Mouse (Mus musculus) lung, embryonic 14.5 days (tissue): Measurements from ENCODE around the gene Hao2. TPM values are rescaled to one million over a fixed set of nuclear protein-coding genes. Genes with fewer than 3 reads are reported as not detected.

Experiments used
- ATAC-seq: fragments of 200-750 bp; cut with Nextera tagmentation; 2 replicates; pipeline ENCODE4 v1.8.0; 2017; ENCODE audit warnings: mild to moderate bottlenecking, moderate TSS enrichment, moderate library complexity; ENCODE audit not compliant: insufficient read depth
- DNase-seq: peaks from one replicate; pipeline ENCODE4 v3.0.0-alpha.2; 2015
- H3K27ac ChIP-seq: fragments of 300-500 bp; sonication (generic); 2 replicates; pipeline ENCODE4 v1.5.1; 2014; ENCODE audit warnings: low read depth, mild to moderate bottlenecking, moderate library complexity
- H3K27me3 ChIP-seq: fragments of 300-500 bp; sonication (generic); 2 replicates; pipeline ENCODE4 v1.6.1; 2014; ENCODE audit warnings: low read length, control low read depth; ENCODE audit not compliant: insufficient read depth
- H3K36me3 ChIP-seq: fragments of 300-500 bp; sonication (generic); 2 replicates; pipeline ENCODE4 v1.6.1; 2014; ENCODE audit warnings: control low read depth; ENCODE audit not compliant: insufficient read depth
- H3K4me1 ChIP-seq: fragments of 300-500 bp; sonication (generic); 2 replicates; pipeline ENCODE4 v1.6.1; 2014; ENCODE audit warnings: antibody characterized with exemption, control low read depth; ENCODE audit not compliant: insufficient read depth
- H3K4me2 ChIP-seq: fragments of 300-500 bp; sonication (generic); 2 replicates; pipeline ENCODE4 v1.6.1; 2014; ENCODE audit warnings: mild to moderate bottlenecking
- H3K4me3 ChIP-seq: fragments of 300-500 bp; sonication (generic); 2 replicates; pipeline ENCODE4 v1.5.1; 2014; ENCODE audit warnings: low read depth, low read length
- H3K9ac ChIP-seq: fragments of 300-500 bp; sonication (generic); 2 replicates; pipeline ENCODE4 v1.6.1; 2014
- H3K9me3 ChIP-seq: fragments of 300-500 bp; sonication (generic); 2 replicates; pipeline ENCODE4 v1.6.1; 2016; ENCODE audit warnings: low read depth, low read length, control low read depth
- CTCF ChIP-seq: IDR thresholded peaks from 2 replicates; pipeline ENCODE4 v1.5.1; 2016; ENCODE audit warnings: antibody characterized with exemption, low read depth
- WGBS: fragments of 180-500 bp; shearing (Covaris S2); extraction: QIAGEN DNeasy Blood & Tissue Kit; methylation state at CpG from one replicate; pipeline ENCODE4 v1.1.7; 2014; 5-methylcytosine and 5-hydroxymethylcytosine counted together
- polyA plus RNA-seq: library from polyadenylated mRNA; unstranded; fragments of >200 nt; fragmentation: Nextera tagmentation; extraction: Ambion mirVana; gene quantifications from 2 replicates; pipeline ENCODE4 v1.2.1, GENCODE M21; 2014

Hao2 gene
- polyA plus RNA-seq, 1 experiment from 2014 or later: not detected

GRCm38 (mm10) chr3:98858051-98858450 lies 35.0 kb downstream of the Hao2 start:
- no peak for TF ChIP-seq CTCF
- DNase-seq (no peak), ATAC-seq (no peak)
- Histone ChIP-seq H3K4me1 (no peaks in the 10 kb centered on the region), H3K36me3 (no peaks in the 10 kb centered on the region), H3K27ac (no peak overlapping the region), H3K9me3 (no peaks in the 10 kb centered on the region), H3K4me2 (no peak overlapping the region), H3K4me3 (no peak overlapping the region), H3K9ac (no peak overlapping the region), H3K27me3 (no peaks in the 10 kb centered on the region)
- 44% methylated on average over 2 of the region's 2 CpGs for WGBS

- 29% methylated on average over 1 of the region's 1 CpGs for WGBS
- H3K9ac ChIP-seq: no peak overlapping the region
- no peaks in the 10 kb centered on the region for H3K9me3 ChIP-seq
- no peak overlapping the region for H3K4me3 ChIP-seq
- no peaks in the 10 kb centered on the region for H3K4me1 ChIP-seq
- no peak overlapping the region for H3K4me2 ChIP-seq
- H3K27me3 ChIP-seq: no peaks in the 10 kb centered on the region
- no peak for DNase-seq
- no peak for TF ChIP-seq CTCF
- no peak for ATAC-seq
- no peaks in the 10 kb centered on the region for H3K36me3 ChIP-seq
- no peak overlapping the region for H3K27ac ChIP-seq
These were observed 36.1 kb downstream of the Hao2 start for GRCm38 (mm10) chr3:98856892-98857291.

DNA sequence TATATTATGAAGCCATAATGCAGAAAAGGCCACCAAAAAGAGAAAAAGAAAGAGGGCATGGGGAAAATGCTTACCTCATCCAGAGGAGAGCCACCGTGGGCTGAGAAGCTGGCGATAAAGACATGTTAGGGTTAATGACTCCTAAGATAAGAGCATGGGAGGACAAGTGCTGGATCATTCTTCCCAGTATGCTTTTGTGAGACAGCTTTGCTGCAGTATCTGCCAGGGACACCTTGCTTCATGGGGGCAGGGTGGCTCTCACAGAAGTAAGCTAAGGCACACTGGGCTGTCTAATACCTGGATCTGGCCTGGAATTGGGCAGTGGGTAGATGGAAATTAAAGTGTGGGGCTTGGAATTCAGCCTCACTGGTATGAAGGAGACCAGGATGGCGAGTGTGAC lies 37.9 kb downstream of the Hao2 start:
- no peak overlapping the region for H3K27ac ChIP-seq
- 55% methylated on average over 3 of the region's 3 CpGs for WGBS
- H3K4me2 ChIP-seq: no peak overlapping the region
- H3K4me1 ChIP-seq: no peaks in the 10 kb centered on the region
- H3K4me3 ChIP-seq: no peak overlapping the region
- DNase-seq (no peak), ATAC-seq (peak; percentile 41; the same call in 1 of the 2 replicates)
- TF ChIP-seq CTCF: no peak
- no peaks in the 10 kb centered on the region for H3K36me3 ChIP-seq
- no peaks in the 10 kb centered on the region for H3K27me3 ChIP-seq
- H3K9ac ChIP-seq: no peak overlapping the region
- no peaks in the 10 kb centered on the region for H3K9me3 ChIP-seq

GRCm38 (mm10) chr3:98853685-98854084 lies 39.4 kb downstream of the Hao2 start:
- WGBS: 24% methylated on average over 1 of the region's 1 CpGs
- Histone ChIP-seq H3K4me3 (no peak overlapping the region), H3K9ac (no peak overlapping the region), H3K27me3 (no peaks in the 10 kb centered on the region), H3K4me2 (no peak overlapping the region), H3K36me3 (no peaks in the 10 kb centered on the region), H3K4me1 (no peaks in the 10 kb centered on the region), H3K9me3 (no peaks in the 10 kb centered on the region), H3K27ac (no peak overlapping the region)
- ATAC-seq: no peak
- DNase-seq: no peak
- no peak for TF ChIP-seq CTCF

- ATAC-seq: no peak
- Histone ChIP-seq H3K4me2 (no peak overlapping the region), H3K9ac (no peak overlapping the region), H3K36me3 (no peaks in the 10 kb centered on the region), H3K27ac (no peak overlapping the region), H3K27me3 (no peaks in the 10 kb centered on the region), H3K9me3 (no peaks in the 10 kb centered on the region), H3K4me1 (no peaks in the 10 kb centered on the region), H3K4me3 (no peak overlapping the region)
- whole genome bisulfite sequencing: 78% methylated on average over 3 of the region's 3 CpGs
- DNase-seq: no peak
- no peak for TF ChIP-seq CTCF
These were observed 40.0 kb downstream of the Hao2 start for GRCm38 (mm10) chr3:98853051-98853450.

GRCm38 (mm10) chr3:98852631-98853030 lies 40.4 kb downstream of the Hao2 start:
- H3K9me3 ChIP-seq: no peaks in the 10 kb centered on the region
- ATAC-seq (no peak), DNase-seq (no peak)
- no peak overlapping the region for H3K4me3 ChIP-seq
- H3K27me3 ChIP-seq: no peaks in the 10 kb centered on the region
- H3K27ac ChIP-seq: no peak overlapping the region
- no peak for TF ChIP-seq CTCF
- no peak overlapping the region for H3K4me2 ChIP-seq
- H3K36me3 ChIP-seq: no peaks in the 10 kb centered on the region
- no peak overlapping the region for H3K9ac ChIP-seq
- WGBS: 79% methylated on average over 6 of the region's 6 CpGs
- no peaks in the 10 kb centered on the region for H3K4me1 ChIP-seq

DNA sequence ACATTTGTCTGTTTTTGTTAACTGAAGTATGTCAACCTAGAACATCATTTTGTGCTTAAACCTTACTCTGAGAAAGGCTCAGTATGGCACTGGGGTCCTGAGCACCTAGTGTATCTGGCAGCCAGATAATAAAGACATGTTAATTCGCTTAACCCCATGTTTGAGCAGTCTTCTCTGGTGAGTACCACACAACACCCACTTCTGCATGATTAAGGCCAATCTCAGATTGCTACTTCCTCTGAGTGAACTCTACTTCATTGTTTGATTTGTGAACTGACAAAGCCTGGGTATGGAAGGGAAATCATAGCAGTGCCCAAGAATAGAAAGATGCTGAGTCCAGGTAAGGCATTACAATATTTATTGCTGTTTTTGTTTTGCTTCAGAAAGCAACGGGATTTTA lies 41.2 kb downstream of the Hao2 start:
- Histone ChIP-seq H3K4me2 (no peak overlapping the region), H3K9me3 (no peaks in the 10 kb centered on the region), H3K4me1 (no peaks in the 10 kb centered on the region), H3K4me3 (no peak overlapping the region), H3K36me3 (no peaks in the 10 kb centered on the region), H3K27me3 (no peaks in the 10 kb centered on the region), H3K27ac (no peak overlapping the region), H3K9ac (no peak overlapping the region)
- no peak for DNase-seq
- no peak for TF ChIP-seq CTCF
- 63% methylated on average over 2 of the region's 2 CpGs for WGBS
- ATAC-seq: no peak

DNA sequence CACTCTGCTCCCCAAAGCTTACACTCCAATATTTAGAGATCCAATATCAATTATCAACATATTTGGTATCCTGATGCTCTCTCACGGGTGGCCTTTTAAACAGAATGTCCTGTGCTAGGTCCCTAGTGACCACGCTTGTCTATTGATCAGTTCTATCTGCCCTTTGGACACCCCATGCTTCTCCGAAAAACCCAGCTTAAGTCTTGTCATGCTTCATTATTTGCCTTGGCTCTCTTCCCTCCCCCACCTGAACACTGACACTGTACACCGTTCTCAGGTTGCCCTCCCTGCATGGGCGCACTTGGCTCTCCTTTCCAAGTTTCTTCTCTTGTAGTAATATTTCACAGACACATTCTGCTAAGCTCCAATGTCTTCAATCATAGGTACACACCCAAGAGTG lies 42.8 kb downstream of the Hao2 start:
- no peaks in the 10 kb centered on the region for H3K27me3 ChIP-seq
- H3K4me1 ChIP-seq: no peaks in the 10 kb centered on the region
- H3K9me3 ChIP-seq: no peaks in the 10 kb centered on the region
- no peak overlapping the region for H3K4me3 ChIP-seq
- no peak overlapping the region for H3K4me2 ChIP-seq
- H3K9ac ChIP-seq: no peak overlapping the region
- ATAC-seq (no peak), DNase-seq (no peak)
- whole genome bisulfite sequencing: 80% methylated on average over 5 of the region's 5 CpGs
- TF ChIP-seq CTCF: no peak
- no peak overlapping the region for H3K27ac ChIP-seq
- no peaks in the 10 kb centered on the region for H3K36me3 ChIP-seq
